Mouse (Mus musculus): ENCODE measurements at regions not wholly inside any gene's neighbourhood (a gene's known extent, or its start where the extent isn't known, plus 50 kb on each side); places are given as distances from the start of the nearest gene placed in this dataset.

GRCm38 (mm10) chr11:79825881-79826280 is 136.3 kb downstream of the Utp6 start:
- DNase-seq (ENCODE audit: low spot score) = no peak

- peak; percentile 41 for DNase-seq (ENCODE audit: low spot score)
Measured at GRCm38 (mm10) chr11:79823631-79824310, 138.4 kb downstream of the Utp6 start.

DNA sequence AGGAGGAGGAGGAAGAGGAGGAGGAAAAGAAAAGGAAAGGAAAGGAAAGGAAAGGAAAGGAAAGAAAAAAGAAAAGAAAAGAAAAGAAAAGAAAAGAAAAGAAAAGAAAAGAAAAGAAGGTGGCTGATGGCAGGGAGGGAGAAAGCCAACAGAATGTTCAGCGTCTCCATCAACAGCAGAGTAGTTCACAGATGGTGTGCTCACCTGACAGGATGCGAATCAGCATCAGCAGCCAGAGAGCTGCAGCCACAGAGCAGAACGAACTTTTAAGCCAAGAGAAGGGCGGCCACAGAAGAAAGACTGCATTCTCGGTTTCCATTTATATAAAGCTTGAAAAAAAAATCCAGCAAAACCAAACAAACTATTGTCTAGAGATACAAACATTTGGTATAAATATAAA is 140.2 kb downstream of the Utp6 start:
- DNase-seq (ENCODE audit: low spot score) = no peak

DNA sequence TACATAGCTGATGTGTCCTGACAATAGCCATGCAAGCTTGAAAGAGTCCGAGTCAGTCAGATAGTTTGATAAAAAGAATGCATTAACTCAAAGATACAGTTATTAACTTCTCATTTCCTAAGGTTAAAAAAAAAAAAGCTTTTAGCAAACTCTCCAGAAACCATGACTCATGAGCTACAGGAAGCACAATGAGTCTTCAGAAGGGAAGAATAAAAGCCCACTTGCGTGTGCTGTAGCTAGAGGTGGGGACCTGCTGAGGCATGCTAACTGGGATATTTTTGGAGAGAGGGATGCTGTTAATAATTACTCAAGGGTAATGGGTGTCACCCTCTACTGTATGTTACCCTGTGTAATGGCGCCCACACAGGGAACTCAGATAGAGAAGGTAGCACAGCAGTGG is 147.0 kb downstream of the Utp6 start:
- no peak for DNase-seq (ENCODE audit: low spot score)

DNA sequence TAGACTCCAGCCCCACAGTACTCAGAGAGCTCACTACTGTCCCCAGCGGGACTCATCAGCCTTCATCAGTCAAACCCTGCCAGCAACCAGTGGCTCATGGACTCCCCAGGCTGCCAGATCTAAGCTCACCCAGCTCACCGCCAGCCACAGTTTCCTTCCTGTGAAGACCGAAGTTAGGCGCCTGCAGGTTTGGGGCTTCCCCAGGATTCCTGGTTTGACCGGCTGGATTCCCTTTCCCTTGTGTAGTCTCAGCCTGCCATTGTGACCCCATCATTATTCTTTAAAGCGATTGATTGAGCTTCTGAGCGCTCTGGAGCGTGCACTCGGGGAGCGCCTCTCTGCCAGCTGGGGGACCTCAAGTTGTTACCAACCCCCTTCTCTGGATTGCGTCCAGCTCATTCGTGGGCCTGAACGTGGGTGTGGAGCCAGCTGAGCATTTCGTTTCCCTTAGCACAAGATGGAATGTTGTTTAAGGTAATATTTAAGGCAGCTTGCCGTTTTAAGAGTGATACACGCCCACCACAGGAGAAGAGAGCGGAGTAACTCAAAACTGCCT is 155.2 kb downstream of the Utp6 start:
- DNase-seq (ENCODE audit: low spot score) = no peak

- no peak for DNase-seq (ENCODE audit: low spot score)
Measured at GRCm38 (mm10) chr11:79806417-79806816, 155.8 kb downstream of the Utp6 start.

DNA sequence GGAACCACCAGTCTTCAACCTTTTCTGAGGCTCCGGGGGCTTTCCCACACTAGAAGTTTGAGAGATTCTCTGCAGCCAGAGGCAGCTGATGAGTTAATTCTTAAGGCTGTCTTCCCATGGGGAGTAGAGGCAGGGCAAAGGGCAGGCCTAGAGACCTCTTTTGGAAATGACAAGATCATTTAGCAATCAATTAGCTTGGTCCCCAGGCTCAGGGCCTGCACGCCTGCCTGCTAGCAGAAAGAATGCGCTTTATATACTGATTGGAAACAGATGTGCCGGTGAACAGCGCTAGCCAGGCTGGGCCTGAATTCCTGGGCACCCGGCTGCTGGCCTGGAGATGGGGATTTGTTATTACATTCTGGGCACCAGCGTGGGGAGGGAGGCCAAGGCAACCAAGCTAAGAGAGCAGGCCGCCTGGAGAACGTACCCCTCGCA is 156.2 kb downstream of the Utp6 start:
- peak; percentile 66 for DNase-seq (ENCODE audit: low spot score)

DNA sequence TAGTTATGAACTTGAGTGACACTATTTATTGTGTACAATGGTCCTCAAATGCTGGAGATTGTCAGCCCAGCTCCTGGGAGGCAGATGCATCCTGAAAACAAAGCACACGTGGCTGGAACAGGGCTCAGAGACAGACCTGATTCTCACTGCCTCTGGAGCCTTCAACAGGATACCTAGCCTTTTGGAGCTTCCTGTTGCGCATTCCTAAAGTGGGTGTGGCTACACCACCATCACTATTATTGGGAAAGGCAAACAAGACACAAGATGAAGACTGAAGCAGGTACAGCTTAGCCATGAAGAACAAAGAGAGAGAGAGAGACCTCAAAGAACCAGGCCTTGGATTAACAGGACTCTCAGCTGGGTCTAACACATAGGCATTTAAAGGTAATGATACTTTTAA is 158.2 kb downstream of the Utp6 start:
- DNase-seq (ENCODE audit: low spot score) = no peak

GRCm38 (mm10) chr11:79803006-79803405 is 159.2 kb downstream of the Utp6 start:
- peak; percentile 78 for DNase-seq (ENCODE audit: low spot score)

DNA sequence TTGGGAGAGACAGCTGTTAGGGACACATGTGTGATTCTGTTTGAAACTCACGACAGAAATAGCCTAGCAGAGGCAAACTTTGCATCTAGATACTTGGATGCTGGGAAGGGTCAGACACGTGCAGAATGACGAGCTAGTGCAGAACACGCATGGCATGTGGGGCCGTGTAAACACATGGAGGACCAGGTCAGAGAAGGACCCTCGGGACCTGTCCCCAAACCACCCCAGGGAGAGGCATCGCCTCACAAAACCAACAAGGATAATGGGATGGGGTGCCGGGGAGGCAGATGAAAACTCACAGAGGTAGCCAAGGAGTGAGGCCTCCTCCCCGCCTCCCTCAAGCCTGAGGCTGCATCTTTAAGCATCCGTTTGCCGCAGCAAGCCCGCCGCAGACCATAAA is 159.6 kb downstream of the Utp6 start:
- no peak for DNase-seq (ENCODE audit: low spot score)

- DNase-seq (ENCODE audit: low spot score) = no peak
Measured at GRCm38 (mm10) chr11:79800256-79800655, 161.9 kb downstream of the Utp6 start.

GRCm38 (mm10) chr11:79788251-79788741 is 173.9 kb downstream of the Utp6 start:
- peak; percentile 59 for DNase-seq (ENCODE audit: low spot score)

- DNase-seq (ENCODE audit: low spot score) = peak; percentile 28
Measured at GRCm38 (mm10) chr11:79787766-79788165, 174.4 kb downstream of the Utp6 start.

DNA sequence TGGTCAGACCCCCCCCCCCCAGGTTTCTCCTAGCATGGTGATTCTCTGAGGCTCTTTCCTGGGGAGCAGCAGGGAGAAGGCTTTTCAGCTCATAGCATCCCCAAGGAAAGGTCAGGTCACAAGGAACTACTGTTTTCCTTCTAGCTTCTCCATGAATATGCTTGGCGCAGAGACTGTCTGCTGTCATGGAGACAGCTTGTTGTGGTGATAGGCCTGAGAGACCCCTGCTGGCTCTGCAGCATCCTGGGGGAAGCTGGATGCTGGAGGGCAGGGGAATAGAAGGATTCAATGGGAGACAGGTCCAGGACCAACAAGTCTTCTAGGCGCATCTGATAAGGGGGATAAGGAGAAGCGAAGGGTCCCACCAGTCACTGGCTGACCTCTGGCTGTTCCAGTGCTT is 178.1 kb downstream of the Utp6 start:
- no peak for DNase-seq (ENCODE audit: low spot score)

GRCm38 (mm10) chr11:79781966-79782365 is 180.2 kb downstream of the Utp6 start:
- no peak for DNase-seq (ENCODE audit: low spot score)

- DNase-seq (ENCODE audit: low spot score) = no peak
Measured at GRCm38 (mm10) chr11:79779756-79780155, 182.4 kb downstream of the Utp6 start.

DNA sequence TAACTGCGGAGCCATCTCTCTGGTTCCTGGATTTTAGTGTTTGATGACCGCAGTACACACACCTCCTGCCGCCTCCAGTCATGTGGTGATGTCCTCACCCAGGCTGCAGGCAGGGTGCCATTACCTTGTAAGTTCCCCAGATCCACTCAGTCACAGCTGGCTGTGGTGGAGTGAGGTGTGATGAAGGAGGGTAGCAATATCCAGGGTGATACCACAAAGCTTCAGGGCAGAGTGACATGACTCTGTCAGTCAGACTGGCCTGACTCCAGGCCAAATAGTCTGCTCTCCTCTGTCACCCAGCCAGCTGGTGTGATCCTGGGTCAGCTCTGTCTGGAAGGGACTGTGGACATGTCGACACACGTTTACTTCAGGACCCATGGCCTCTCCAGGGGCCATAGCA is 183.7 kb downstream of the Utp6 start:
- peak; percentile 31 for DNase-seq (ENCODE audit: low spot score)

GRCm38 (mm10) chr11:79777988-79778387 is 184.2 kb downstream of the Utp6 start:
- DNase-seq (ENCODE audit: low spot score) = peak; percentile 29

DNA sequence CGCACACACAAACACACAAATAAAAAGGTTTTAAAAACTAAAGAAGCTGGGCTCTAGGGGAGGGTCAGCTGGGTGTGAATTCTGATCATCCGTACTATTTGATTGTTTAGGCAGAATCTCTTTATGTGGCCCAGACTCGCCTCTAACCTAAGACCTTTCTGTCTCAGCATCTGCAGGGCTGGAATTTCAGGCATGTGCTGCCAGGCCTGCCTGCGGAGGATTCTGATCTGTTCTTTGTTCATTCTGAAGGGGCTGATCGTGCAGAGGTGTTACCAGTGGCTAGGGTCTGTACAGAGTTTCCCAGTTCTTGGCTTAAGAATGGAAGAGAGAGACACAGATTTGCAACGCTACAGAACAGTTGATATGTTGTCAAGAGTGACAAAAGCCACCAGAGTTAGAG is 185.6 kb downstream of the Rab11fip4 start:
- DNase-seq (ENCODE audit: low spot score) = no peak

DNA sequence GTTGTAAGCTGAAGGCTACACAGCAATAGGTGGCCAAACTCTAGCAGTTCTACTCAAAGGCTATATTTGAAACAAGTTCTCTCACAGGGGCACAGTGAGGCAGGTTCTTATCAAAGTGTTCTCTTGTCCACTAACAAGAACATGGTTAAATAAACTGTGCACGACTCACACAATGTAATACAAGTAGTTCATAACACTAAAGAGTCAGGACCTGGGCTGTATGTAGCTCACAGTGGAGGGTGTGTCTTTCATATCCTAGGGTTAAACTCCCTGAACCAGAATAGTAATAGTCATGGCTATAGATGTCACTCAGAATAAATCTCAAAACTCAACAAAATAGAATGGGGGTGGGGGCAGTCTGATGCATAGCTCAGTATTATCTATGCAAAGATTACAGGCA is 182.7 kb downstream of the Rab11fip4 start:
- no peak for DNase-seq (ENCODE audit: low spot score)

GRCm38 (mm10) chr11:79771431-79771830 is 180.4 kb downstream of the Rab11fip4 start:
- DNase-seq (ENCODE audit: low spot score) = peak; percentile 73

- DNase-seq (ENCODE audit: low spot score) = no peak
Measured at GRCm38 (mm10) chr11:79767111-79767510, 176.1 kb downstream of the Rab11fip4 start.

- DNase-seq (ENCODE audit: low spot score) = no peak
Measured at GRCm38 (mm10) chr11:79766036-79766435, 175.0 kb downstream of the Rab11fip4 start.
